Mouse (Mus musculus) gastrocnemius, adult 18-20 months (tissue): ENCODE results near the gene Terb2. TPM values are rescaled to one million over a fixed set of nuclear protein-coding genes. Genes with fewer than 3 reads are reported as not detected.
A peak's percentile ranks its signal among the peaks of the same experiment; 100 is the strongest.

Source experiments
- DNase-seq: peaks from one replicate; pipeline ENCODE4 v3.0.0; 2021; ENCODE audit warnings: low spot score
- total RNA-seq, 2 experiments: library from RNA; stranded (reverse); gene quantifications; 2 replicates each; pipeline ENCODE4 v1.2.3; 2021

Gene Terb2
- total RNA-seq, 2 experiments from 2014 or later: not detected

DNA sequence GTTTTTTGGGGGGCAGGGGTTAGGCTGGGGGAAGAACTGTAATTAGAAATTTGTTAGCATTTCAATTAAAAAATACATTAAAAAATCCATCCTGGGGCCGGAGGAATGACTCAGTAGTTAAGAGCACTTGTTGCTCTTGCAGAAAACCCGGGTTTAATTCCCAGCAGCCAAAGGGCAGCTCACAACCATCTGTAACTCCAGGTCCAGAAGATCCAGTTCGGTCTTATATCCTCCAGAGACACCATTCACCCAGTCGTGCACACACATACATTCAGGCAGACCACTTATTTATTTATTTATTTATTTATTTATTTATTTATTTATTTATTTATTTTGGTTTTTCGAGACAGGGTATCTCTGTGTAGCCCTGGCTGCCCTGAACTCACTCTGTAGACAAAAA lies 47.3 kb downstream of the Terb2 start:
- DNase-seq: no peak

DNA sequence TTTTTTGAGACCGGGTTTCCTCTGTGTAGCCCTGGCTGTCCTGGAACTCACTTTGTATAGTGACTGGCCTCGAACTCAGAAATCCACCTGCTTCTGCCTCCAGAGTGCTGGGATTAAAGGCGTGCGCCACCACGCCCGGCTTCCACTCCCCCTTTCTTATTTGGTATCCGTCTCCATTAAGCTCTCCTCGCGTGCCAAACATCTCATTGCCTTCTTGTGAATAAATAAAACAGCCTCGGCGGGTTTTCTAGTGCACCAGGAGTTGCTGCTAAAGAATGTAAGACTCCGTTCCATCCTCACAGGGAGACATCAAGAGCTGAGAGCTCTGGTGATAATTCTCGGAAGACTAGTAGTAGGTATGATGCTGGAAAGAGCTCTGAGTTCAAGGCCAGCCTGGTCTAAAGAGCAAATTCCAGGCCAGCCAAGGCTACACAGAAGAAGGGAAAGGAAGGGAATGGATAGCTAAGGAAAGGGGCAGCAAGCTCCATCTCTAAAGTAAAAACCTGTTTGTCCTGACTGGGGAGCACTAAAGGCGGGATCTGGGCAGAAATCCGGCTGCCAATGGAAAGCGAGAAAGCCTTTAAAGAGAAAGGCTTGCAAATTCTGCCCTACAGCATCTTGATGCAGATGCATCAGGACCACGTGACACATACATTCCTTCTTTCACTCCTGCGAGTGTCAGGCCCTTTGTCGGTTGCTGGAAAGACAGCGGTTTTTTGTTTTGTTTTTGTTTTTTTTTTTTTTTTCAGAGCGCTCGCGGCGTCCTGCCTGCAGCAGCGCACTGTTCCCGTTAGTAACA lies 47.9 kb downstream of the Terb2 start:
- peak; percentile 16 for DNase-seq

DNA sequence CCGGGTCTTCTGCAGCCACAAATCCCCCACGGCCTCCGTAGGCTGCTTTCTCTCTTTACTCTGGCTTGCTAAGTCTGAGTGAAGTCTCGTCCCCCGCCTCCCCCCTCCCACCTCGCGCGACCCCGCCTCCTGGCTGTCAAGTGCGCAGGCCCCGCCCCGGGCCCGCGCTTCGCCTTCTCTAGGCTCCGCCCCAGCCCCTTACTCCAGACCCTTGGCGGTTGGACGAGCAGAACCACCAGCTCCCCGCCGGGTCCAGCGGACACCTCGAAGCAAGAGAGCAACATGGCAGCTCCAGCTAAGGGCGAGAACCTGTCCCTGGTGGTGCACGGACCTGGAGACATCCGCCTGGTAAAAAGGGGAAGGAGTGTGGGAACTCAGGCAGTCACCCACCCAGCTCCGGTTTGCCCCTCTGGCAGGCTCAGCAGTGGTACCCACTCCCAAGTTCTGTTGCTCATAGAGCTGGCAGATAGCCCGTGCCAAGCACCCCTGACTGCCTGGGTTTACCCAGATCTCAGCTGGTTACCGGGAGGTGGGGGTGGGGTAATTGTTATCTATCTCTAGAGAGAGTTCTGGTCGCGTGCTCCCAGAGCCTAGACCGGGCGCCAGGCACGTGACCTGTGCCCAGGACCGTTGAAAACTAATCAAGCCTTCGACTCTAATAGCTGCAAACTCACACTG lies 48.7 kb downstream of the Terb2 start, which contains the start of gene Sord:
Gene Sord (plus strand): TSS at position 139 of the 678 bp plus-strand sequence.
- peak; percentile 60 for DNase-seq

DNA sequence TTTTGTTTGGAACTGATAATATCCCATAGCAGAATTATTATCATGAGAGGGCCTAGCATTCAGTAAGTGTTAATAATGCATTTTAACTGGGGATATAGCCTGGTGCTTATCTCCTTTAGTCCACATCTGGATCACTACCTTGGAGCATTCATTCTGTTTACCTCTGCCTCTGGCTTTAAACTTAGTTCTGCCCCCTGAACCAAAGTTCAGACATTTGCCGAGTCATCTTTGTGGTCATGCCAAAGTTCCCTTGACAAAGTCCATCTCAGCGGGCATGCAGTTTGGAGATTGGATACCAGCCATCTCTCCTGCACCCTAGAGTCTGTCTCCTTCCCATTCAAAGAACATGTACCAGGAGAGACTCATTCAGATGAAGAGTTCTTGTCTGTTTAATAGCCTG lies 49.4 kb downstream of the Terb2 start:
- DNase-seq: no peak

DNA sequence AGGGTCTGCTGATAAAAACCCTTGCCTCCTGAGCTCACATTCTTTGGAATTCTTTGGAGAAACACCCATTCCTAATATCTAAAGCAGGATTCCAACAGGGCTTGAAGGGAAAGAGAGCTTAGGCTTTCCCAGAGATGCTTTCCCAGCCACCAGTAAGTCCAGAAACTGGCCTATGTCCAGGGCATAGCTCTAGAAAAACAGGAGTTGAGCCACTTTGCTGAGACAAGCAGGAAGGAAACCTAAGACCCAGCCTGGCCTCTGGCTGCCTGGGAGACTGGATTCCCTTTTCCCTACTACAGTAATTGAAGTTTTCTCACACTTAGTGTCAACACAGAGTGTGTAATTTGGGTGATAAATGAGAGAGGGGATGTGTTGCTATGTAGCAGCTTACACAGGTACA lies 50.2 kb downstream of the Terb2 start:
- DNase-seq: peak; percentile 14

DNA sequence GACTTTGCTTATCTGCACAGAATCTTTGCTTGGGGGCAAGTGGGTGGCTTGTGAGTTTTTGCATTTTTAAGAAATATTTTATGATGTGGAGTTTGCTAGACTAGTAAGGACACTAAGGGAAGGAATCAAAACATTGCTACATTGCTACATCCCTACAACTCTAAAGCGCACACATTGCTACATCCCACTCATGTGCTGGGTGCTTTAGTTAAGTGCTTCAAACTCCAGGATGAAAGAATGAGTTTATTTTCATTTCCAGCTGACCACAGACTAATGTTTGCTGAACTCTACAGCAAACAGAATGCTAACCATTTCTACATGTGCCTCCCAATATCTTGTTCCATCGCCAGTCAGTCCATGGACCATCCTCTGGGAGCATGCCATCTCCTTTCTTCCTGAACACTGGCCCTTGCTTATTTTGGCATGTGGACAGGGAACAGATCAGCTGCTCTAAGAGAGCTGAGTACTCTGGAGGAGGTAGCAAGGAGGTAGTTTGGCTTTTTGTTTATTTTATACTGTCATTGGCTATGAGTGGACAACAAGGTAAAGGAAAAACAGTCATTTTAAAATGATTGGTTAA lies 51.9 kb downstream of the Terb2 start:
- no peak for DNase-seq

DNA sequence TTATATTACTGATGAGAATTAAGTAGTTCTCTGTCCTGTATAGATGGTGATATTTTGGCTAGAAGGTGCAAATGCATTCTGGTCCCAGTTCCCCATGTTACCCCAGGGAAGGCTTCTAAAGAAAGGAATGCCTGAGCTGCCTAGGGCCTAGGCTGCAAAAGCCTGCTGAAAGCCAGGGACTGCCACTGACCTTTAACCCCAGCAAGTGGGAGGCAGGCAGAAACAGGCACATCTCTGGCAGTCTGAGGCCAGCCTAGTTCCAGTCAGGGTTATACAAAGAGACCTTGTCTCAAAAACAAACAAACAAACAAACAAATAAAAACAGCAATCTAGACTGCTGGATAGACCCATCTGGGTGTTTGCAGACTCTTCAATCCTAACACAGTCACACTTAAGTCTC lies 54.7 kb downstream of the Terb2 start:
- DNase-seq: no peak

DNA sequence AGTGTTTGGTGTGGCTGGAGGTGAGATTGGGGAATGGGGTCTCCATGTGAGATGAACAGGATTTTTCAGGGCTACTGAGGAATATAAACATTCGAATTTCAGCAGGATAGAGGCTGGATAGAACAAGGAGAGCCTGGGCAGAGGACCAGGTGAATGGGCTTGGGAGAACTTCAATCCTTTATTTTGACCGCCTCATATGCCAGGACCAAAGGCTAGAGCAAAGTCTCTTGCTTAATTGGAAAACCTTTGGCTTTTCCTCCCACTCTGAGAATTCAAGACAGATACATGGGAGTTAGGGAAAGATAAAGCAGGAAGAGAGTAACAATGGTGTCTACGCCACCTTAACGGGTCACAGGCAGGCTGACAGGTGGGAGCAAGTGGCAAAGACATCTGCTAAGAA lies 55.2 kb downstream of the Terb2 start:
- DNase-seq: no peak

DNA sequence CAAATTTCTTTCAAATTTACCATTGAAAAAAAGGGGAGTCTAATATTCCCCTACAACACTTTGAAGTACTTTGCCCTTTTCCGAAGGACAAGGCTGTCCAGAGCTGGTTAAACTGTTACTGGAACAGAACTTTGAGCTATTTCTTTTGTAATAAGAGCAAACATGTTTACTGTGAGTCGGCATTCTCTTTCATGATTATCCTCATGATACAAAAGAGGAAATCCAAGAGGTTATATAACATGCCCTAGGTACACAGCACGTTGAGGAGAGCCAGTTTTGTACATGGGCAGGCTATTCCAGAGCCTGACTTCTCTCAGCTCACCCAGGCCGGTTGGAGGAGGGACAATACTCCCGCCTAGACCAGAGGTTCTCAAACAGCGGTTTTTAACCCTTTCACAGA lies 55.9 kb downstream of the Terb2 start:
- no peak for DNase-seq

DNA sequence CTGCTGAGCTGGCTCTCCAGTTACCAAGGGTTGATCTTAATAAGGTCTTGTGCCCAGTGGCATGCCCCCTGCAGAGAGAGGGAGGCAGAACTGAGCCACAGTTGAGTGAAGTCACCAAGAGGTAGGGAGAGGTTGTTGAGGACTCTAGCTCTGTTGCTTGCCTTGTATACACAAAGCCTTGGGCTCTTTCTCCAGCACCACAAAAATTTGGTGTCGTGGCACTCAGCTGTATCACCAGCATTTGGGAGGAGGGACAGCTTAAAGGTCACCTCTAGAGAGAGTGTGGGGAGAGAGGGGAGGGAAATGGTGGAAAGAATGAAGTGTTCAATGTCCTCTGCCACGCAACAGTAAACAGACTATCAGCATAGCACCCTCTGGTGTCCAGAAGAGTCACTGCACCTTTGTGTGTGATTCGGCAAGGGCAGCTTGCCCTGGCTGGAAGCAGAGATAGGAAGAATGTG lies 57.6 kb downstream of the Terb2 start:
- peak; percentile 82 for DNase-seq

DNA sequence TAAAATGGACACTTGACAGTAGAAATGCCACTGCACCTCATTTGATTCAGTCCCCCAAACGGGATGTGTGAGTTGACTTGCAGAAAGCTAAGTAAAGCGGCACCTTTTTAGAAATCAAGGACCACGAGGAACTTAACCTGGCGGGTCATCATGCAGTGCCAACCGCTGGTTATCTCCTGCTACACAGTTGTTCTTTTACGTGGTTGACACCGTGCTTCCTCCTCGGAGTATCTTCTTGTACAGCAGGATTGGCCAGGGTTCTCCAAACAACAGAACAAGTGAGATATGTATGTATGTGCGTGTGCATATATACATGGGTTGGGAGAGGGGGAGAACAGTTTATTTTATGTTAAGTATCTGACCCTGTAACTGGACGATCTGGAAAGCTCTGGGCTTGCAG lies 61.7 kb downstream of the Terb2 start:
- no peak for DNase-seq

DNA sequence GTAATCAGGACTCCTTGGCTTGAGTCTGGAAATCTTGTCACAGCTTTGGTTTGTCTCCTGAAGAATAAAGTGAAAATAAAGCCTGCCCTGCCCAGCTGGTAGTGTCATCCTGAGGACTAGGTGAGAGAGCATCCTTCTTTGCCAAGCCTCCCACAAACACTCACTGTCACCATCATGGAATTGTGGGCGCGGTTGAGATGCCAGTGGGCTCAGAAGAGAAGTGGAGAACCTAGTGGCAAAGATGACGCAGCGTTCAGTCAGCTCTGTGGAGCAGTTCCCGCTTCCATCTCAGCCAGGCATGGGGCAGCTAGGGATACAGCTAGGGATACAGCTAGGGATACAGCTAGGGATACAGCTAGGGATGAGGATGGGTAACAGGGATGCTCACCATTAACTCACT lies 69.9 kb downstream of the Terb2 start:
- DNase-seq: no peak

Other genes with a start within 250 kb of the Terb2 start
- 1 to 10 TPM; 4.9 to 7.8 TPM for gene Ctdspl2, start 230.3 kb upstream of the Terb2 start, total RNA-seq
- gene Mageb3, start 230.2 kb upstream of the Terb2 start, total RNA-seq: not detected
- gene Eif3j1, start 157.7 kb upstream of the Terb2 start, total RNA-seq: 10 to 100 TPM; 31.2 to 35.6 TPM
- 1 to 10 TPM; 5.8 to 6.4 TPM for gene Spg11, start 67.9 kb upstream of the Terb2 start, total RNA-seq
- 100 to 1,000 TPM in 1 of 2 experiments, 10 to 100 TPM in 1; 82.2 to 128 TPM for gene B2m, start 38.6 kb upstream of the Terb2 start, total RNA-seq
- gene Trim69, start 25.6 kb upstream of the Terb2 start, total RNA-seq: not detected
- not detected for gene Patl2, start 83 bp upstream of the Terb2 start, total RNA-seq
- 10 to 100 TPM; 65.2 to 69.0 TPM for gene Sord, start 48.5 kb downstream of the Terb2 start, total RNA-seq
- gene Duox2, start 112.2 kb downstream of the Terb2 start, total RNA-seq: under 1 TPM; 0.07 to 0.09 TPM
- not detected for gene Duoxa2, start 112.6 kb downstream of the Terb2 start, total RNA-seq
- gene Duoxa1, start 127.5 kb downstream of the Terb2 start, total RNA-seq: 1 to 10 TPM in 1 of 2 experiments, under 1 TPM in 1; 0.25 to 1.2 TPM
- gene Duox1, start 129.4 kb downstream of the Terb2 start, total RNA-seq: under 1 TPM; 0.50 to 0.83 TPM
- 1 to 10 TPM; 1.7 to 1.9 TPM for gene Shf, start 182.9 kb downstream of the Terb2 start, total RNA-seq
- 1 to 10 TPM; 5.5 to 8.2 TPM for gene Slc28a2, start 240.2 kb downstream of the Terb2 start, total RNA-seq